Mouse (Mus musculus) C2C12 (cell line): Measurements from ENCODE around the gene Dok1. TPM values are rescaled to one million over a fixed set of nuclear protein-coding genes. Genes with fewer than 3 reads are reported as not detected.

Experiments used
- H3K27me3 ChIP-seq: one replicate; pipeline ENCODE4 v1.6.1; 2011; ENCODE audit not compliant: control insufficient read depth, insufficient read depth, insufficient read length
- H3K36me3 ChIP-seq: one replicate; pipeline ENCODE4 v1.6.1; 2011; ENCODE audit not compliant: control insufficient read depth, insufficient read depth
- H3K4me3 ChIP-seq: one replicate; pipeline ENCODE4 v1.5.1; 2011; ENCODE audit warnings: mild to moderate bottlenecking, control low read depth; ENCODE audit not compliant: poor library complexity, insufficient read depth, severe bottlenecking
- H3K79me2 ChIP-seq: one replicate; pipeline ENCODE4 v1.6.1; 2011; ENCODE audit not compliant: control insufficient read depth, insufficient read depth
- H3K79me3 ChIP-seq: one replicate; pipeline ENCODE4 v1.6.1; 2011; ENCODE audit warnings: low read depth, control low read depth
- H3ac ChIP-seq: one replicate; pipeline ENCODE3; 2011; ENCODE audit warnings: low read depth; ENCODE audit not compliant: control insufficient read depth, insufficient read length
- CEBPB ChIP-seq: IDR thresholded peaks from one replicate; pipeline ENCODE4 v1.6.1; 2011; ENCODE audit warnings: low read depth, mild to moderate bottlenecking, control low read depth, moderate library complexity
- CTCF ChIP-seq: IDR thresholded peaks from one replicate; pipeline ENCODE4 v1.5.1; 2011; ENCODE audit not compliant: control insufficient read depth, insufficient read depth, insufficient read length
- FOSL1 ChIP-seq: IDR thresholded peaks from one replicate; pipeline ENCODE4 v1.8.0; 2011; ENCODE audit warnings: mild to moderate bottlenecking, low read length; ENCODE audit not compliant: poor library complexity, insufficient read depth, severe bottlenecking
- MAX ChIP-seq: IDR thresholded peaks from one replicate; pipeline ENCODE4 v1.6.1; 2011; ENCODE audit warnings: mild to moderate bottlenecking, control low read depth
- MYOD1 ChIP-seq: IDR thresholded peaks from one replicate; pipeline ENCODE4 v1.6.1; 2011; ENCODE audit warnings: low read depth; ENCODE audit not compliant: control insufficient read depth, insufficient read length
- MYOG ChIP-seq: IDR thresholded peaks from one replicate; pipeline ENCODE4 v1.6.1; 2011; ENCODE audit not compliant: control insufficient read depth, insufficient read length; ENCODE audit errors: extremely low read depth
- USF1 ChIP-seq: IDR thresholded peaks from one replicate; pipeline ENCODE4 v1.6.1; 2011; ENCODE audit warnings: low read depth, mild to moderate bottlenecking, control low read depth, moderate library complexity
- polyA plus RNA-seq: library from polyadenylated mRNA; unstranded; fragments of >200 nt; fragmentation: generic; extraction: Trizol; gene quantifications from one replicate; pipeline ENCODE4 v1.2.1, GENCODE M21; 2012; ENCODE audit warnings: missing spikeins

Dok1 gene
- polyA plus RNA-seq, 1 experiment: 80.8 TPM

DNA sequence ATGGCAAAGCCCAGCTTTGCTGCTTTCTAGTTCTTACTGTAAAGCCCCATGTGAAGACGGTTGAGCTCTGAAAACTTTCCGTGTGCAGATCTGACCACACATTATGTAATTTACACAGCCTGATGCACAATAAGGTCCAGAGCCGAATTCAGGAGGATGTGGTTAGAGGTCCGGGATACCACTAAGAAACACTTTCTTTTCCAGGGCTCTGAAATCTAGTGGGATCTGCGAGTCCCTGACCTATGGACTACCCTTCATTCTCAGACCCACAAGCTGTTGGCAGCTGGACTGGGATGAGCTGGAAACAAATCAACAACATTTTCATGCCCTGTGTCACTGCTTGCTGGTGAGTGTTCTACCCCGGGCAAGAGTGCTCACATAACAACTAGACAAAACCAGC is 27.2 kb downstream of the Dok1 start:
- Histone ChIP-seq H3ac (no peak overlapping the region), H3K79me3 (no peaks in the 10 kb centered on the region), H3K27me3 (no peaks in the 10 kb centered on the region), H3K79me2 (no peaks in the 10 kb centered on the region), H3K36me3 (no peaks in the 10 kb centered on the region), H3K4me3 (no peak overlapping the region)
- TF ChIP-seq MYOG: no peak
- TF ChIP-seq MAX: peak; percentile 25
- TF ChIP-seq MYOD1: peak; percentile 56
- TF ChIP-seq CEBPB: peak; percentile 23

- no peaks in the 10 kb centered on the region for H3K79me2 ChIP-seq
- TF ChIP-seq CTCF (no peak), USF1 (no peak), FOSL1 (no peak), MYOD1 (no peak), MYOG (no peak), CEBPB (no peak), MAX (no peak)
- no peaks in the 10 kb centered on the region for H3K36me3 ChIP-seq
- H3K27me3 ChIP-seq: no peaks in the 10 kb centered on the region
- no peaks in the 10 kb centered on the region for H3K79me3 ChIP-seq
- H3ac ChIP-seq: no peak overlapping the region
- no peak overlapping the region for H3K4me3 ChIP-seq
These were observed 27.7 kb downstream of the Dok1 start for GRCm38 (mm10) chr6:83005444-83006011.

- Histone ChIP-seq H3ac (no peak overlapping the region), H3K4me3 (no peak overlapping the region), H3K79me3 (no peaks in the 10 kb centered on the region), H3K36me3 (no peaks in the 10 kb centered on the region), H3K27me3 (no peaks in the 10 kb centered on the region), H3K79me2 (no peaks in the 10 kb centered on the region)
- TF ChIP-seq USF1 (no peak), CTCF (no peak), CEBPB (no peak)
These were observed 28.4 kb downstream of the Dok1 start for GRCm38 (mm10) chr6:83004872-83005271.

GRCm38 (mm10) chr6:83004309-83004708 is 29.0 kb downstream of the Dok1 start:
- Histone ChIP-seq H3K79me2 (no peaks in the 10 kb centered on the region), H3K36me3 (no peaks in the 10 kb centered on the region), H3K27me3 (no peaks in the 10 kb centered on the region), H3ac (no peak overlapping the region), H3K4me3 (no peak overlapping the region), H3K79me3 (no peaks in the 10 kb centered on the region)
- TF ChIP-seq FOSL1: no peak
- no peak for TF ChIP-seq MYOD1
- TF ChIP-seq CTCF: no peak
- no peak for TF ChIP-seq USF1
- no peak for TF ChIP-seq CEBPB
- TF ChIP-seq MAX: no peak
- TF ChIP-seq MYOG: no peak

DNA sequence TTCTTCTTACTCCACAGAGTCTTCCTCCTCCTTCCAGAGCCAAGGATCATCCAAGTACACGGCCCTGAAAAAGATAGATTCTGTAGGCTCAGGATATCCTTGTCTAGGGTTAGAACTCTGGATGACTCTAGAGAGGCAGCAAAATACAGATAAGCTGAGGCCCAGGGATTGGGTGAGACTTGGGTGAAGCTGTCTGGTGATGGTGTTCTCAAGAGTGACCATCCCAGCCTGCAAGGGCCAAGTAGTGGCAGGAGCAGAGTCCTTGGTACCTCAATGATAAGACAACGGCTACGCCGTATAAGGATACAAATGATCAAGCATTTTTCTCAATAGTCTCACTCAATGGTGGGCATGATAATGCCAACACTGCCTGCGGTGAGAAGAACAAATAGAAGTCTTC is 29.4 kb downstream of the Dok1 start:
- H3K36me3 ChIP-seq: no peaks in the 10 kb centered on the region
- TF ChIP-seq CTCF (no peak), FOSL1 (no peak), MYOD1 (no peak), USF1 (no peak), MAX (no peak), CEBPB (no peak), MYOG (no peak)

DNA sequence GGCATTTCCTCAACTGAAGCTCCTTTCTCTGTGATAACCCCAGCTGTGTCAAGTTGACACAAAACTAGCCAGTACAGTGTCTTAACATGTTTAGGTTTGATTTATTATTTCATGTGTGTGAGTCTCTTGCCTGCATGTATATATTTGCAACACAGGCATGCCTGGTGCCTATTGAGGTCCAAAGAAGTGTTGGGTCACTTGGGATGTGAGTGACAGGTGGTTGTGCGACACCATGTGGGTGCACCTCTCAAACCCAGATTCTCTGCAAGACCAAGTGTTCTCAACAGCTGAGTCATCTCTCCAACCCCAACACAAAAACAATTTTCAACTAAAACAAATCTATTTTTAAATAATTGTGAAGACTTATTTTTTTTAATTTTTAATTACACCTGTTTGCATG is 30.2 kb downstream of the Dok1 start:
- Histone ChIP-seq H3K79me2 (no peaks in the 10 kb centered on the region), H3K27me3 (no peaks in the 10 kb centered on the region), H3K4me3 (no peak overlapping the region), H3ac (no peak overlapping the region), H3K36me3 (no peaks in the 10 kb centered on the region), H3K79me3 (no peaks in the 10 kb centered on the region)
- TF ChIP-seq MAX: no peak
- TF ChIP-seq USF1: no peak
- TF ChIP-seq MYOD1: no peak
- no peak for TF ChIP-seq MYOG
- TF ChIP-seq FOSL1: no peak
- no peak for TF ChIP-seq CEBPB
- TF ChIP-seq CTCF: no peak

More for the DNA sequence above, 29.4 kb downstream of the Dok1 start:
- Histone ChIP-seq H3K79me3 (no peaks in the 10 kb centered on the region), H3K79me2 (no peaks in the 10 kb centered on the region), H3K27me3 (no peaks in the 10 kb centered on the region), H3K4me3 (no peak overlapping the region), H3ac (no peak overlapping the region)
